Comparison of ENCODE assay signal across 1 mouse cellular context in the genomic region with DNA sequence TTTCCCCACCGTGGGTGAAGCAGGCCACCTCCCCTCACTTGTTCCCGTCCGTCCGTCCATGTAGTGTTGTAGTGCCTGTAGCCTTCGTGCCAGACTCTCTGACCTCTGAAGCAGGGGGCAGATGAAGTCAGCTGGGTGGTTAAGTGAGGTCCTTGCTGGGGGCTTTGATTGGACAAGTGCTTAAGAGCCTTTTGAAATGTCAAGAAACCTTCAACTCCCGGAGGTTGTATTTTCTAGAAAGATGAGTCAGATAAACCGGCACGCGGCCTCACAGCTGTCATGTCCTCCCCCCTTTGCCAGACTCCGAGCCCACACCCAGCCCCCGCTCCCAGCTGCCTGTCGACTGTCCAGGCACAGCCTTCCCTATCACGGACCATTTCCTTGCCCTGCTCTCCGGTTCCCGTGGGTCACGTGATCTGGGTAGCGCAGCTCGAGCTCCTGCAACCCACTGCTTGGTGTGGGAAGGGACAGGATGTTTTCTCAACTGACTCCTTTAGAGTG.
TF ChIP-seq lines count a peak whose summit lies in the region.

No protein-coding gene starts in this region.

TF ChIP-seq in CH12.LX, 34 proteins besides CTCF, POLR2A, EP300 and RAD21:
- no peak for TF ChIP-seq KAT2A (IDR thresholded peaks at IDR 0.05; ENCODE audit: insufficient replicate concordance, low read length)
- TF ChIP-seq HCFC1 (IDR thresholded peaks at IDR 0.05; ENCODE audit: low read depth, low read length), result no peak
- 0 out of 2 replicates have a peak, but pooled peaks have one; percentile 26 for TF ChIP-seq MYC (IDR thresholded peaks at IDR 0.05; ENCODE audit: low read depth, low read length)
- TF ChIP-seq CHD1 (IDR thresholded peaks at IDR 0.05; ENCODE audit: low read depth, low read length), result no peak
- TF ChIP-seq NELFE (IDR thresholded peaks at IDR 0.05; ENCODE audit: low read depth, low read length), result no peak
- TF ChIP-seq ZC3H11A (IDR thresholded peaks at IDR 0.05; ENCODE audit: low read depth, low read length), result no peak
- TF ChIP-seq TBP (conservative IDR thresholded peaks at IDR 0.05; ENCODE audit: low read depth, low read length), result no peak
- peak; percentile 17; the same call in 1 of the 2 replicates for TF ChIP-seq IRF4 (IDR thresholded peaks at IDR 0.05; ENCODE audit: low read depth, low read length)
- TF ChIP-seq E2F4 (IDR thresholded peaks at IDR 0.05; ENCODE audit: insufficient replicate concordance, low read depth, low read length), result no peak
- no peak for TF ChIP-seq ZKSCAN1 (IDR thresholded peaks at IDR 0.05; ENCODE audit: borderline replicate concordance, low read depth, low read length)
- no peak for TF ChIP-seq JUN (IDR thresholded peaks at IDR 0.05; ENCODE audit: insufficient read depth, low read depth, low read length)
- peak; percentile 33; the same call in 1 of the 2 replicates for TF ChIP-seq TCF12 (IDR thresholded peaks at IDR 0.05; ENCODE audit: low read depth, low read length)
- no peak for TF ChIP-seq JUND (conservative IDR thresholded peaks at IDR 0.05; ENCODE audit: low read depth, low read length)
- no peak for TF ChIP-seq USF2 (conservative IDR thresholded peaks at IDR 0.05; ENCODE audit: low read depth, low read length)
- TF ChIP-seq RCOR1 (conservative IDR thresholded peaks at IDR 0.05; ENCODE audit: low read depth, low read length), result no peak
- TF ChIP-seq GABPA (IDR thresholded peaks at IDR 0.05; ENCODE audit: insufficient replicate concordance, low read depth, low read length), result no peak
- no peak for TF ChIP-seq MAFK (IDR thresholded peaks at IDR 0.05; ENCODE audit: insufficient replicate concordance, low read length)
- TF ChIP-seq MEF2A (IDR thresholded peaks at IDR 0.05; ENCODE audit: borderline replicate concordance, low read depth, low read length), result no peak
- TF ChIP-seq POLR2AphosphoS2 (IDR thresholded peaks at IDR 0.05; ENCODE audit: low read depth, low read length), result no peak
- TF ChIP-seq PAX5 (IDR thresholded peaks at IDR 0.05; ENCODE audit: low read length), result no peak
- TF ChIP-seq CHD2 (IDR thresholded peaks at IDR 0.05; ENCODE audit: low read length), result no peak
- peak; percentile 69 for TF ChIP-seq MAX (IDR thresholded peaks at IDR 0.05; ENCODE audit: low read length)
- TF ChIP-seq ETS1 (conservative IDR thresholded peaks at IDR 0.05; ENCODE audit: low read depth, low read length), result peak; percentile 77
- peak; percentile 77 for TF ChIP-seq BHLHE40 (IDR thresholded peaks at IDR 0.05; ENCODE audit: low read depth, low read length)
- TF ChIP-seq MXI1 (IDR thresholded peaks at IDR 0.05; ENCODE audit: low read depth, low read length), result peak; percentile 41; the same call in 1 of the 2 replicates
- no peak for TF ChIP-seq NRF1 (IDR thresholded peaks at IDR 0.05; ENCODE audit: low read depth, low read length)
- TF ChIP-seq SIN3A (IDR thresholded peaks at IDR 0.05; ENCODE audit: low read length), result no peak
